Mouse (Mus musculus) kidney, adult 8-10 months (tissue): ENCODE data around the gene Gnaq.
"Not testable (repeated sequence)": the region's sequence is repeated elsewhere in the genome, so short reads cannot be mapped to it uniquely, and the experiment has no call there.

ENCODE experiments used
- DNase-seq, 2 experiments: peaks; one replicate each; pipeline ENCODE4 v3.0.0; 2022

Gnaq gene

DNA sequence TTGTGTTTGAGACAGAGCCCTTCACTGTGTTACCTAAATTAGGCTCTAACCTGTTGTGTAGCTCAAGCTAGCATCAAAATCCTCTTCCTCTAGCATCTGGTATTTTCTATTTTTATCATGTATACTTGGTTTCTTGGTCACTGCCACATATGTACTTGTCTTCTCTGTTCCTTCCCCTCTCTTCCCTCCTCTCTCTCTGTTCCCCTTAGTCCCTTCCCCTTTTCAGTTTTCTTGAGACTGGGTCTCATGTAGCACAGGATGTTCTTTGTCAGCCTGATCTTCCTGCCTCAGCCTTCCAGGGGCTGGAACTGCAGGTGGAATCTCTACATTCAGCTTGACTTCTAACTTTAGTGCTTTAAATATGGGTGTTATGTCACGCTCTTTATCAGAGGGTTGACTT, 16.5 kb downstream of the Gnaq start:
- DNase-seq, result no peak

DNA sequence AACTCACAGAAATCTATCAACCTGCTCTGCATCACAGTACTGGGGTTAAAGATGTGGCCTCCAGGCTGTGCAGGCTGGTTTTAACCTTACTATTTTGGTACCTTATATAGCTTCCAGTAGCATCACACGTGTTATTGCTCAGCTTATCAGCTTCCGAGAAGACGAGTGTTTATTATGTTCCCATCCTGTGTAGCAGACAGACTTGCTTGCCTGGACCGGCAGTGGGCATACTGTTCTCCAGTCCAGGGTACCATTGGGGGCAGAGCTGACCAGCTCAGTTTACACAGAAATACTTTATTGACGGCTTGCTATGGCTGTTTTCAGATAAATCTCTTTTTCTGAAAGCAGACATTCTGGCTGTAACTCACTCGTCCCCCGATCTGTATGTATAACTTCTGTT, 17.7 kb downstream of the Gnaq start:
- no peak for DNase-seq

DNA sequence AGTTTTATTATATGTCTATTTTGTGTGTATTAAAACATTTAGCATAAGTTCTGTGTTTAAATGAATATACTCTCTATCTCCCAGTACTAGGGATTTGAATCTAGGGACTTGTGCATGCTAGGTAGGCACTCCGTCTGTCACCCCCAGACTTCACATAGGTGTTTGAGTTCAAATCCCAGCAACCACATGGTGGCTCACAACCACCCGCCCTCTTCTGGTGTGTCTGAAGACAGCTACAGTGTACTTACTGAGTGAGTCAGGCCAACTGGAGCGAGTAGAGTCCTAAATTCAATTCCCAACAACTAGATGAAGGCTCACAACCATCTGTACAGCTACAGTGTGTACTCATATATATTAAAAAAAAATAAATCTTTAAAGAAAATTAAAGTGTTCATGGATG, 21.2 kb downstream of the Gnaq start:
- DNase-seq, result no peak

DNA sequence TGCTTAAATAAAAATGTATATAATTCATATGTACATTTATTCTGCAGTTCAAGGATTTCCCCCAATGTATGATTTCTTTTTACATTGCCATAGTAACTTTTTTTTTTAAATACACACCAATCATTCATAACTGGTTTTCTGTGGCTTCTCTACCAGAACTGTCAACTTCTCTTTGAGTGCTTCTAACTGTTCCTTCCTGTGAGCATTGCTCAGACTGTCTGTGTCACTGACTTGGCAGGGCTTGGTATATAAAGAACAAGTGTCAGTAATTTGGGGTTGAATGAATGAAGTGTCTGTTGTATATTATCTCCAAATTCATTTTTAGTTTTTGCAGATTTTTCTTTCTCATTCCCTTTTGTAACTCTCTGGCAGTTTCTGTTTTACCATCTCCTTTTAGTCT, 21.8 kb downstream of the Gnaq start:
- DNase-seq, result no peak

GRCm38 (mm10) chr19:16157120-16157519, 24.5 kb downstream of the Gnaq start:
- no peak for DNase-seq

DNA sequence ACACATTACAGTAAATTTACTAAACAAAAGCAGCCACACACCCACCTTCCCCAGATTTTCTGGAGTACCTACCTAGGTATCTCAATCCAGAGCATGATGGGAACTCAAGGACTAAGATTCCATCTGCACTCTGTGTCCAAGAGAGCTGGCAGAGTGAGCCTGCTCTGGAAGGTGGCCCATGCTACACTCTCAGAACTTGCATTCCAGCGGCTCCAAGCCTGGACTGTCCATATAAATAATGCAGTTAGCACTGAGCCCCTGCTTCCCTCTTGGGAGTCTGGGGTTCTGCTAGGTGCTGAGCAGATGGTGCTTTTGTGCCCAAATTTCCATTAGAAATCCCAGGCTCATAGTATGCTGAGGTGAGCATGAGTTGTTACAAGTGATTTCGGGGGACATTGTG, 28.1 kb downstream of the Gnaq start:
- no peak for DNase-seq

GRCm38 (mm10) chr19:16161222-16161621, 28.6 kb downstream of the Gnaq start:
- DNase-seq, result no peak

DNA sequence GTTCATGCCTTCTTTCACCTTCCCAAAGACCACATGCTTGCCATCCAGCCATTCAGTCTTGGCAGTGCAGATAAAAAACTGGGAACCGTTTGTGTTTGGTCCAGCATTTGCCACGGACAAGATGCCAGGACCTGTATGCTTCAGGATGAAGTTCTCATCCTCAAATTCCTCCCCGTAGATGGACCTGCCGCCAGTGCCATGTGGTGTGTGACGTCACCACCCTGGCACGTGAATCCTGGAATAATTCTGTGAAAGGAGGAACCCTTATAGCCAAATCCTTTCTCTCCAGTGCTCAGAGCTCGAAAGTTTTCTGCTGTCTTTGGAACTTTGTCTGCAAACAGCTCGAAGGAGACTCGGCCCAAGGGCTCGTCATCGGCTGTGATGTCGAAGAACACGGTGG, 31.8 kb downstream of the Gnaq start:
- DNase-seq, result not testable (repeated sequence)

DNA sequence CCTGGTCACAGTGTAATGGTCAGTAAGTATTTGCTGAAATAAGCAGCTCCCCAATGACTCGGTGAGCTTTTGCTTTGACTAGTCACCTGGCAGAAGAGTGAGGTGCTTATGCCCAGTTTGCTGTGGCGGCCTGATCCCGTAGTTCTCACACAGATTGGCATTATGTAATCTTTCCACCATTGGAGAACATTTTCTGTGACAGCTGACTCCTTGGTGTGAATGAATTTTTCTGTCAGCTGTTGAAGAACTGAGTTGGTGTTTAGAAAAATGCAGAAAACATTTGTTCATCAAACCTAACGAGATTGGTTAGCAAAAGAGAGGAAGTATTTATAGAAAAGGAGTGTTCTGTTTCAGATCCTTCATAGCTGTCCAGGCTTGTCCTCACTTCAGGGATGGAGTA, 34.6 kb downstream of the Gnaq start:
- peak; percentile 42 to 60 for DNase-seq

DNA sequence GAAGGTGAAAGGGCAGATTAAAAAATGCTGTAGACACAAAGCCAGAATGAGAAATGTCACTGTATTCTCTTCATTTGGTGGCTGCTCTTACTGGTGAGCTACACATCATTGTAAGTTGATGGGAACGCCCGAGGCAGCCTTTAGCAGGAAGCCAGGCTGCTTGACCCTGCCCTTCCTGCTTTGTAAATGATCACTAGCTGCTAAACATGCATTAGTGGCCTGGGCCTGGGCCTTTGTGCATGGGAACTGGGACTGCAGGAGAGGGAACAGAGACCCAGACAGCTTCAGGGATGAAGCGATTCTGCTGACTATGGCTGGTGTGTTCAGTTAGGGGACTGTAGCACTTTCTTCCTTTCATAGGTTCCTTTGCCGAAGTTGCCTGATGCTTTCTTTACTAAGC, 35.6 kb downstream of the Gnaq start:
- peak; percentile 39 to 53 for DNase-seq

DNA sequence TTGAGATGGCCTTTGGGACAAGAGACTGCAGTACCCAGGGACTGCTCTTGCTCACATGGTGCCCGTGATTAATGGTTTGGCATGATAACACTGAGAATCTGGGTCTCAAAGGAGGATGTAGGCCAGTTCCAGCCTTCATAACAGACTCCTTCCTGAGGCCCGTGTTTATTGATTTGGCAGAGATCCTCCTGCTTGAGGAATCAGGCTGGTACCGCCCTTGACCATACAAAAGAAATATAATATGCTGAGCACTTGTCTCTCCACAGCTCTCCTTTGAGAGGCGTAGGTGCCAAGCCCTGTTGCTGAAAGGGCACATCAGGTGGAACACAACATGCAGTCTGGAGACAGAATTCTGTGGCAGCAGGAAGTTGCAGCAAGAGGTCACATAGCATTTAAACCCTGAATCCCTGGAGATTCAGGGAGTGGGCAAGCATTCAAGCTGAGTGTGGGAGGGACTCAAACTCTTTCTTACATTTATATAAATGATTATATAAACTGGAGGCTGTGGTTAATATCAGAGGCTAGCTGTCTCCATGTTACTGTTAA, 36.1 kb downstream of the Gnaq start:
- DNase-seq, result peak; percentile 27 to 44

GRCm38 (mm10) chr19:16170724-16171123, 38.1 kb downstream of the Gnaq start:
- DNase-seq, result no peak

DNA sequence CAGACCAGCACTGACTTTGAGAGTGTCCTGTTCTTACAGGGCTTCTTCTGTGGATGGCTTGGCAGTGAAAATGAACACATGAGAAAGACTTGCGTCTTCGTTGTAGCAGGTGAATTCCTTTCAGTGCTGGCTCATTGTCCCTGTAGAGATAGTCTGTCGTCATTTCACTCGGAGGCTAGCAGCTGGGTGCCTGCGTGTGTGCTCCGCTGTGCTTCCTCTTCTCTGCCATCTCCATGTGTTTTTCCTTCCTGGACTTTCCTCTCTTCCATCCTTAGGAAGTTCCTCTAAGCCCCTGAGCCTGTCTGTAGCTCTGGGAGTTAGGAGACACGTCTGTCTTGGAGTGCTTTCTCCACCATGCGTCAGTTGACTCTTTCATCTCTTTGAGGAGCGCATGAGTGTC, 41.1 kb downstream of the Gnaq start:
- no peak for DNase-seq

GRCm38 (mm10) chr19:16176426-16176825, 43.8 kb downstream of the Gnaq start:
- DNase-seq, result no peak

DNA sequence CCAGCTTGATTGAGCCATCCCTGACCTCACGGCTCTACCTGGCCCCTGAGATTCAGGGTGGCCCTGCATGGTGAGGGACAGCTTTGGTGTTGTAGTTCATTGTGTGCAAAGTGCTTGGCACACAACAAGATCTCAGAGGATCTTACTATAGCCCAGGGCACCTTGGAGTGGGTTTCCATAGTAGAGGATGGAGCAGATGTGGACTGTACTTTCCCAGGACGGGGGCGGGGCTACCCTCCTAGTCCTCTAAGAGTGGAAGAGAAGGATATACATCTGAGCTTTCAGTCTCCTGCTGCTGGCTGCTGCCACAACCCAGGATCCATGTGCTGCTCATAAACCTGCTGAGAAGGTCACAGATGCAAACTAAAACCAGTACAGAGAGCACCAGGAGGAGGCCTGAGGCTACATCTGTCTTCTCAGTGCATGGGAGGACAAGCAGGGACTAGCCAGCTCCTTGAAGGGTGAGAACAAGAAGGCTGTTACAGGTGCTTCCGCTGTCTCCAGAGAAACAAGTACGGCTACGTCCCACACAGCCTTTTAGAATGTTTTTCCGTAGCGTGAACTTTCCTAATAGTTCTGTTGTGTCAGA, 44.6 kb downstream of the Gnaq start:
- DNase-seq, result no peak

DNA sequence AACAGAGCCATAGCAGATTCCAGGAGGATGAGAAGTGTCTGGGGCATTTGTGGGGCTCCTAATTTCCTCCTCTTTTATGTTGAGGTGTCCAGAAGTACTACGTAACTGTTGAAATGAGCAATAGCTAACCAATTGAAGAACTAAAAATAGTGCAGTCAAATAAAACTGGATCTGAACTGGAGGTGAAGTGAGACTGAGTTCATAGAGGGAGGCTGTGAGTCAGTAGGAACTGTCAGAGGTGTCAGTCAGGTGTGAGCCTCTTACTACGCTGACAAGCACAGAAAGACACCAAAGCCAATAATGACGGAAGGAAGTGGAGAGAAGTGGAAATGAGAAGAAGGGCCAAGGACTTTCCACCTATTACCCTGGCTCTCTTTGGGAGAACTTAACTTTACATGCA, 48.6 kb downstream of the Gnaq start:
- DNase-seq, result no peak

DNA sequence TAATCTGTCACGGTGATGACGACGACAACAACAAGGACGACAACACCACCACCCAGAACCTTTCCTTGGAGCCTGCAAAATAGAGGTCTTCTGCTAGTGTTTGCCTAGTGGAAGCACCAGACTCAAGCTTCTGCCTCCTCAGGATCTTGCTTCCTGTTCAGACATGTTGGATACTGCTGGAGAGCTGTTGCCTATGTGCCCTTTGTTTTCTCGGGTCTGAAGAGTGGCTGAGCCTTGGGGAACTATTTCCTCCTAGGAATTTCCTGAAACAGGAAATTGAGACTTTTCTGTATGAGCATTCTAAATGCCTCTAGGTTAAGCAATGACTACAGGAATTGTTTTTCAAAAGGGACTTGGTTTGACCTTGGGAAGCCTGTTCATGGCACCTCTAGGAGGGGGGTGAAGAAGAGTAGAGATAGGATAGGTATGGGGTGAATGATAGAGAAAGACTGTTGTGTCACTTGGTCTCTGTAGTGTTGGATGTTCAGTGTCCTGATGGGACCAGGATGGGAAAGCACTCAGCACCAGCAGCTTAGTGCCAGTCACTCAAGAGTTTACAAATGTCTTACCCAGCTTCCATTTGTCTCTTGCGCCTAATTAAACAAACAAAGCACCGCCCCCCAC, 49.3 kb downstream of the Gnaq start:
- no peak for DNase-seq

DNA sequence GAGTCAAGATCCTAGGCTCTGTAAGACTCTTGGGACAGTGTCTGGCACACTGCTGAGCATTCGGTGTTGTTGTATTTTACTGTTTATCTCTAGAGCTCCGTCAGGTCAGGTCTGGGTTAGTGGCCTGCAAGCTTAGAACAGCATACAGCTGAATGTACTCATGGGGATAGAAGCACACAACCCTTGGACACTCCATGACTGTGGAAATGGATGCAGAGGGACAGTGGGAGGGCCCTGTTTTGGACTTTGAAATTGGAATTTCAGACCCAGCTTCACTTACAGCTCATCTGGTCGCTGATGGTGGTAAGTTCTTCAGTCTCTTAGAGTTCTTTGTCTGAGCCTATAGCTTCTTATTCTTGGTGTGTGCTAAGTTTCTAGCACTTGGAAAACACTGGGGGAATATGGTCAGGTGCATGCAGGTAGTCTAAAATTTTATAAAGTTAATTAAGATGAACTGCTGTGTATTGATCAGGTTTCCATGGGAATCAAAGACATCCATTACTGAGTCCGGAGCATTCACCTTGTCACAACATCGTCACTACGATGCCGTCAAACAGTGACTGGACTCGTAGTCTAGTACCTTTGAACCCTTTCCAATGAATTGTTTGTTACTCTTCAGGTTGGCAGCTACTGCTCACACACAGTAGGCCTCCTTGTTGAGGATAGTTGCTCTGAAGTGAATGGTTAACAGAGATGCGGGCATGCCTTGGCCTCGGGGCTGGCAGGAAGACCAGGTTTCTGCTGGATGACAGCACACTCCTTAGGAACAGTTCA, 51.1 kb downstream of the Gnaq start:
- DNase-seq, result no peak

DNA sequence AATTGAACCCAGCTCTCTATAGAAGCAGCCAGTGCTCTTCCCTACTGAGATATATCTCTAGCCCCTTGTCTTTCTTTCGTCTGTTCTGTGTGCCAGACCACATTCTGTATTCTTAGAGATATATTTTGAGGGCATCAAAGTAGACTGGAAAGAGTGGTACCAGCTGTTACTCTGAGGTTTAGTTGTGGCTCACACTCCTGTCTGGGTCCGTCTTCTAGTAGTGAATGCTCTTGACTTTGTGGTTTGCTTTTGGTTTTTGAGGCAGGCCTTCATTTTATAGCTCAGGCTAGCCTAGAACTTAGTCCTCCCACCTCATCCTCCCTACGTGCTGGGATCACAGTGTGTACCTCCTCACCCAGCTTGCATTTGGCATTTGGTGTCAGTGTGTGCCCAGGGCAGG, 54.4 kb downstream of the Gnaq start:
- DNase-seq, result no peak

GRCm38 (mm10) chr19:16187952-16188351, 55.3 kb downstream of the Gnaq start:
- no peak for DNase-seq

GRCm38 (mm10) chr19:16189066-16189765, 56.6 kb downstream of the Gnaq start:
- no peak for DNase-seq

DNA sequence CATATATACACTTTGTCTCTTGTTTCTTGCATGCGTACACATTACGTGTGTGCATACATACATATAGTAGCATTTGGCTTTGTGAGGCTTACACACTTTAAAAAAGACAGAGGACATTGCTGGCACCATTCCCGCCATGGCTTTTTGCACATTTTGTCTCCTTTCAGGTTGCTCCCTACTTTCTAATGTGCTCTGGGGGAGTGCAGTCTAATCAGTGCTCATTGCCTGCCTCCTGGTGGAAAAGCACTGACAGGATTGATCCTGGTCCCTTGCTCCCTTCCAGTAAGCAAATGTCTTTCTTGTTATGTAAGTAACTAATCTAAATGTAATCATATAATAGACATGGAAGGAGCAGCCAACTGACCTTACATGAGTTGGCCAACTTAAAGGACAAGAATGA, 65.5 kb downstream of the Gnaq start:
- DNase-seq, result peak; percentile 17 to 28

DNA sequence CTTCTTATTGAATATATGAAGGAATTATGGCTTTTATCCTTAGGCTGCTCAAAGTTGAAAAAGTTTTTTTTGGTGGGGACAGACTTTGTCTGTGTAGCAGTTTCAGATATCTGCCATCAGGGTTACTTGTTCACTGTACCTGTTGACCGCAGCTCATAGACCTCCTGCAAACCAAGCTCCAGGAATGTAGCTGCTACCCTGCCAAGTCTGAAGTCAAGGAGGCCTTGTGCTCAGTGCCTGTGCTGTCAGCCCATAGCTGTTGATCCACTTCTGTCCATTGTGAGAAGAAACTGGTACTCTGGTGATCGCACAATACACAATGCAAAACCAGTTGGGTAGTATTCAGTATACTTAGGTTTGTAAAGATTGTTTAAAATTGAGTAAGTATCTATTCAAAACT, 68.7 kb downstream of the Gnaq start:
- peak in 1 of 2 experiments; percentile 30 for DNase-seq
